Mouse (Mus musculus) erythroblast, adult 5-6 weeks (primary cell): ENCODE results near the gene Sohlh2. TPM values are rescaled to one million over a fixed set of nuclear protein-coding genes. Genes with fewer than 3 reads are reported as not detected.

Experiments used
- ATAC-seq: replicated peaks from 2 replicates; pipeline ENCODE4 v1.8.0; 2016; ENCODE audit warnings: moderate number of reproducible peaks, mild to moderate bottlenecking, moderate TSS enrichment, inconsistent platforms; ENCODE audit not compliant: poor library complexity, low FRiP score, severe bottlenecking
- total RNA-seq, 2 experiments: library from RNA; stranded (forward) in 1 of 2; stranded (reverse) in 1 of 2; fragments of 150-400 nt in 1 of 2; fragments of 200-764, 138-1000 nt in 1 of 2; gene quantifications; 2 replicates each; pipeline versions ENCODE4 v1.2.3 to v1.2.4; 2015 to 2017; ENCODE audit warnings: low replicate concordance in 2 of 2

The Sohlh2 gene
- total RNA-seq (2015; ENCODE audit: low replicate concordance), result not detected in 2 replicates
- total RNA-seq (2017; ENCODE audit: low replicate concordance), result not detected in 2 replicates

GRCm38 (mm10) chr3:55181766-55182165, at the start of gene Sohlh2:
Gene Sohlh2 (plus strand): TSS chr3:55182028.
- no peak for ATAC-seq

- no peak for ATAC-seq
These were observed 44.8 kb upstream of the Sohlh2 start, which contains the start of gene Ccdc169 for GRCm38 (mm10) chr3:55137039-55137438. Gene Ccdc169 (plus strand): TSS chr3:55137339.

- ATAC-seq, result no peak
These were observed 42.0 kb upstream of the Sohlh2 start for GRCm38 (mm10) chr3:55139837-55140236.

GRCm38 (mm10) chr3:55141401-55141800, 40.4 kb upstream of the Sohlh2 start:
- no peak for ATAC-seq

- ATAC-seq, result no peak
These were observed 36.9 kb upstream of the Sohlh2 start for GRCm38 (mm10) chr3:55144916-55145315.

- ATAC-seq, result no peak
These were observed 35.4 kb upstream of the Sohlh2 start for GRCm38 (mm10) chr3:55146441-55146840.

GRCm38 (mm10) chr3:55147156-55147555, 34.7 kb upstream of the Sohlh2 start:
- no peak for ATAC-seq

GRCm38 (mm10) chr3:55148091-55148490, 33.7 kb upstream of the Sohlh2 start:
- ATAC-seq, result no peak

- no peak for ATAC-seq
These were observed 30.0 kb upstream of the Sohlh2 start for GRCm38 (mm10) chr3:55151656-55152433.

GRCm38 (mm10) chr3:55152673-55153334, 29.0 kb upstream of the Sohlh2 start:
- ATAC-seq, result no peak

GRCm38 (mm10) chr3:55154163-55154562, 27.7 kb upstream of the Sohlh2 start:
- no peak for ATAC-seq

- no peak for ATAC-seq
These were observed 24.4 kb upstream of the Sohlh2 start for GRCm38 (mm10) chr3:55157413-55157812.

GRCm38 (mm10) chr3:55161144-55161543, 20.7 kb upstream of the Sohlh2 start:
- ATAC-seq, result no peak

- no peak for ATAC-seq
These were observed 18.3 kb upstream of the Sohlh2 start for GRCm38 (mm10) chr3:55163510-55163909.

- ATAC-seq, result no peak
These were observed 9.3 kb upstream of the Sohlh2 start for GRCm38 (mm10) chr3:55172478-55172877.

- ATAC-seq, result no peak
These were observed 4.6 kb upstream of the Sohlh2 start for GRCm38 (mm10) chr3:55177271-55177670.

GRCm38 (mm10) chr3:55191668-55192067, 9.8 kb downstream of the Sohlh2 start:
- ATAC-seq, result no peak

- ATAC-seq, result no peak
These were observed 11.5 kb downstream of the Sohlh2 start for GRCm38 (mm10) chr3:55193351-55193750.

- no peak for ATAC-seq
These were observed 13.0 kb downstream of the Sohlh2 start for GRCm38 (mm10) chr3:55194792-55195191.

GRCm38 (mm10) chr3:55195581-55196327, 13.9 kb downstream of the Sohlh2 start:
- ATAC-seq, result no peak
